Mouse (Mus musculus): ENCODE results near the gene Kdm6b.

Kdm6b gene

GRCm38 (mm10) chr11:69413221-69414181 lies at the start of gene Kdm6b:
Gene Kdm6b, minus strand, starts transcription at chr11:69413675.
- DNase-seq, result no peak

DNA sequence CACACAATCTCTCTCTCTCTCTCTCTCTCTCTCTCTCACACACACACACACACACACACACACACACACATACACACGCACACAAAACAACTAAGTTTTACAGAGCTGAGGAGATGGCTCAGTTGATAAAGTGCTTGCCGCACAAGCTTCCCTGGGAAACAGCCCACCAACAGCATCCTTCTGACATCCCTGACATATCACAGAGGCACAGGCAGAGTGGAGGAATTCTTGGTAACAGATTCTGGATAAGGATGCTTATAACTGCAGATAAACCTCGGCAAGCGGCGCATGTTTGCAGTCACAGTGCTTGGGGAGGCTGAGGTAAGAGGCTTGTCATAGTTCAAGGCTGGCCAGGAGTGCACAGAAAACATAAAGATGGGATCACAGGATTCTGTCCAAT lies 48.1 kb upstream of the Kdm6b start:
- no peak for DNase-seq

- no peak for DNase-seq
Measured at GRCm38 (mm10) chr11:69459883-69460282, 46.4 kb upstream of the Kdm6b start.

- no peak for DNase-seq
Measured at GRCm38 (mm10) chr11:69457006-69457579, 43.6 kb upstream of the Kdm6b start.

GRCm38 (mm10) chr11:69452114-69452867 lies 38.8 kb upstream of the Kdm6b start:
- no peak for DNase-seq

- DNase-seq, result no peak
Measured at GRCm38 (mm10) chr11:69447299-69447698, 33.8 kb upstream of the Kdm6b start.

DNA sequence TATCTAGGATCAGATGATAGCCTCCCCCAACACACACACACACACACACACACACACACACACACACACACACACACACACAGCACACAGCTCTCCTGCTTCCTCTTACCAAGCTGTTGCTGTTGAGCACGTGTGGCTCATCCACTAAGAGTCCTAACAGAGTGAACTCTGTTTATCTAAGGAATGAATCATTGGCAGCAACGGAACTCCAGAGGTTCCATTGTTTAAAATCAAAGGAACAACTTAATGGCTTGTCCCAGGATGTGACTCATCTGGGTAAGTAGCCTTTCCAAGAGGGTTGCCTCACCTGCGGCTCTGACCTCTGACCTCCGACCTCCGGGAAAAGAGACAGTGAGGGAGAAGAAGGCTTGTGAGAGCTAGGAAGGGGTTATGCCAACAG lies 29.9 kb upstream of the Kdm6b start:
- no peak for DNase-seq

GRCm38 (mm10) chr11:69437291-69437690 lies 23.8 kb upstream of the Kdm6b start:
- no peak for DNase-seq

DNA sequence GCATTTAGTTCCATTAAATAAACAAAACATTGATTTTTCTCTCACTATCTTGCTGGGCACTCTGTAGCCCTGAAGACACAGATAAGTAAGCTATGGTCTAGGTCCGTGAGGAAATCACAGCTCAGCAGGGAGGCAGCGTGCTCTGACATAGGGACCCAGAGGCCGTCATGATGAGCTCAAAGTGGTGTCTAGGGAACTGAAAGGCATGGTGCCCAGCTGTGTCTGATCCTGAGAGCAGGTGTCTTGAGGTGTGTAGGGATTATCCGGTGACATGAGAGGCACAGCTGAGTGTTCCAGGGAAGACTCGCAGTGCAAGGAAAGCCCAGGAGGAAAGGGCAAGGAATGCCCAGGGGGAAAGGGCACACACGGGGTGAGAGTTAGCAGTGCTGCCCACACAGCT lies 19.7 kb upstream of the Kdm6b start:
- no peak for DNase-seq

DNA sequence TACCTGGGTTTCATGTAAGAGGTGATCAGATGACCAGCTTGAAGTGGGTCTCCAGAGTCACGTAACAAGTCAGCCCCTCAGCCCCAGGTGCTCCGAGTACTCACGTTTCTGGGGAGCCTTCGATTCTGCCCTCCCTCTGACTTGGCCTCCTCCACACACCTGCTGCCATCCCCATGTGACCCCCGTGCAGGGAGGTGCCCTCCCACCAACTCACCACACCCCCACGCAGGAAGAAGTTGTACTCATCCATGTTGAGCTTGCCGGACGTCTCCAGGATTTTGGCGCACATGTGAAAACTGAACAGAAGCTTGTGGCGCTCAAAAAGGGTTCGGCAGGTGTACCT lies 19.1 kb upstream of the Kdm6b start:
- no peak for DNase-seq

DNA sequence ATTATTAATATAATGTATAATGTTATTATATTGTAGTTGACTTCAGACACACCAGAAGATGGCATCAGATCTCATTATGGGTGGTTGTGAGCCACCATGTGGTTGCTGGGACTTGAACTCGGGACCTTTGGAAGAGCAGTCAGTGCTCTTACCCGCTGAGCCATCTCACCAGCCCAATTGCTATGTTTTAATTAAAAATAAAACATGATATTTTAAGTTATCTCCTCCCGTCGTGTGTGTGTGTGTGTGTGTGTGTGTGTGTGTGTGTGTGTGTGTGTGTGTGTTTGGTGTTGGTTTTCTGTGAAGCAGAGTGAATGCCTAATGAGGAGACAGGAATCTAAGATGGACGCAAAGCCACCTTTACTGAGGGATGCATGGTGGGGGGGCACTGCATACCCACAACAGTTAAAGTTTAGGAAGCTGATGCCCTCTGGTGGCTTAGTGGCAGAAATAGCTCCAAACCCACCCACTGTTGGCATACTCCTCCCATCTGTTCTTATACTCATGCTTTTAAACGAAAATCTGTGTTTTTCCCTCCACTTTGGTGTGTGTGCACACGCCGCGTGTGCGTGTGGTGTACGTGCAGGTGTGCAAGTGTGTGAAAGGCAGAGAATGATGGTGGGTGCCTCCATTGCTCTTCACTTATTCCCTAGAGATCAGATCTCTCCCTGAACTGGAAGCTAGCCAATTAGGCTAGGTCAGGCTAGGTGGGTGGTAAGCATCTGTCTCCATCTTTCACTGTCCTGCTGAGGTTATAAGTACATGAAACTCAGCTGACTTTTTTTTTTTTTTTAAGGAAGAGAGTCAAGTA lies 18.6 kb upstream of the Kdm6b start:
- peak; percentile 58 for DNase-seq

- no peak for DNase-seq
Measured at GRCm38 (mm10) chr11:69430631-69431030, 17.2 kb upstream of the Kdm6b start.

DNA sequence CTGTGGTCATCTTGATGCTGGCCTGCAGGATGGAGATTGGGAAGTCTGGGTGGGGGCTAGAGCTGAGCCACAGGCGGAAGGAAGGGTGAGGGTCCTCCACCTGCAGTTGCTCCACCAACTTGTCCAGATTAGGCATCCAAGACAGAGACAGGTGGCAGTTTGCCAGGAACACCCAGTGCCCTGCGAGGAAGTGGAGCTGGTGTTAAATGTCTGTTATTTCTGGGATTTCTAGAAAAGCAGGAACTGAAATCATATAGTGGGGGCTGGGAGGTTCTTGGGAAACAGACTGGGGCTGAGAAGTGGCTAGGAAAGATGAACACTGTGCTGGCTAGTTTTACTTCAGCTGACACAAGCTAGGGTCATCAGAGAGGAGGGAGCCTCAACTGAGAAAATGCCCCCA lies 15.8 kb upstream of the Kdm6b start:
- no peak for DNase-seq

DNA sequence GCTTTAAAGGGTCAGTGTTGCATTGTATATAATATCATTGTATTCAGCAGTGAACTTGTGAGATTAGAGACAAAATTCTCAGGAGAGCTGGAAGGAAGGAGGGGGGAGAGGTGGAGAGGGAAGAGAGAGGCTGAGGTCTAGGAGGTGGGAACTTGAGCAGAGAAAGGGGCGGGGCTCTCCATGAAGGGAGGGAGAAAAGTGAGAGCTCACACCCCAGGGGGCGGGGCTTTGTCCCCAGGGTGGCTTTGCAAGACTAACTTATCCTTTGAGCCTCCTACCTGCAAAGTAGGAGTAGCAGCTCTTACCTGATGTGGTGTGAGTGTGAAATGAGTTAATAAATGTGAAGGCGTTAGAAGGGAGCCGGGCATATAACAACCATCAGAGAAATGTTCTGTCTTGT lies 15.3 kb upstream of the Kdm6b start:
- DNase-seq, result no peak

GRCm38 (mm10) chr11:69426246-69426645 lies 12.8 kb upstream of the Kdm6b start:
- DNase-seq, result no peak

- no peak for DNase-seq
Measured at GRCm38 (mm10) chr11:69423885-69424284, 10.4 kb upstream of the Kdm6b start.

- DNase-seq, result no peak
Measured at GRCm38 (mm10) chr11:69422842-69423241, 9.4 kb upstream of the Kdm6b start.

- no peak for DNase-seq
Measured at GRCm38 (mm10) chr11:69421131-69421977, 7.9 kb upstream of the Kdm6b start.

DNA sequence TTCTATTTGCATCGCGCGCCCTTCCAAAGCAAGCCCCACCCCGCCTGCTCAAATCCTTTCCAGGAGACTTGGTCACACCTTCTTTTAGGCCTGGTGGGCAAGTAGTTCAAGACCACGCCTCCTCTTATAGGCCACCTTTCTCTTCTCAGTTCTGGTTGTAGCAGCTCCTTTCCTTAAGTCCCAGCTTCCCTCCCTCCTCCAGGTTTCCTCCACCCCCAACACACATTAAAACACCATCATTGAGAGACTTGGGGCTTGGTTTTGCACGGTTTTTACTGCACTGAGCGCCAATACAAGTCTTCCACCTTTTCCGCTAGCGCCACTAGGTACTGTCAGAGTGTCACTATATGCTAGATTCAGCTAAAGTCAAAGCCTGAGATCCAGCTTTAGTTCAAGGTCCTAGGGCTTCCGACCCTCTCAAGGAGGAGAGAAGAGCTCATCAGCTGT lies 7.1 kb upstream of the Kdm6b start:
- no peak for DNase-seq

- no peak for DNase-seq
Measured at GRCm38 (mm10) chr11:69419813-69420553, 6.5 kb upstream of the Kdm6b start.

DNA sequence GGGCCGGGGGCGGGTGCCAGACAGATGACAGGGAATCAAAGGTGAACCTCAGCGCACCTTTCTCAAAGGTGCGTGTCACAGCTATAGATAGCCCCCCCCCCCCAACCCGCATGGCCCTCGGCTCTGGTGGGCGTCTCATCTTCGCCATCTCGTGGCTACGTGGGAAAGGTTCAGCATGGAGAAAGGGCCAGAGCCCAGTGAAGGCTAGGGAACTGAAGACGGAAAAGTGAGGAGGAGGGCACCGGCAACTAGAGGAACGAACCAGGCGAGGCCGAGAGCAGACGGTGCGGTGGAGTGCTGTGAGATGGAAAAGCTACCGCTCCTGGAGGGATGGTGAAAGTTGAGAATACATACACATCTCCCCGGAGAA lies 6.0 kb upstream of the Kdm6b start:
- DNase-seq, result no peak
